Mouse (Mus musculus) brain, embryonic 14.5 days (tissue): Measurements from ENCODE around the gene Rhod.

ENCODE experiments used
- CTCF ChIP-seq: fragments of 200-500 bp; IDR thresholded peaks from 2 replicates; pipeline ENCODE4 v1.5.1; 2012; ENCODE audit warnings: inconsistent platforms, mild to moderate bottlenecking, moderate library complexity, borderline replicate concordance; ENCODE audit not compliant: insufficient read depth, insufficient read length; ENCODE audit errors: extremely low read depth
- POLR2A ChIP-seq: fragments of 200-500 bp; IDR thresholded peaks from 2 replicates; pipeline ENCODE4 v1.6.1; 2012; ENCODE audit warnings: mild to moderate bottlenecking, inconsistent platforms, borderline replicate concordance; ENCODE audit not compliant: poor library complexity, insufficient read depth, insufficient read length, severe bottlenecking; ENCODE audit errors: extremely low read depth

GRCm38 (mm10) chr19:4446661-4447420 is 7.6 kb upstream of the Rhod start:
- TF ChIP-seq POLR2A (no peak), CTCF (no peak)
